Mouse (Mus musculus): Measurements from ENCODE around the gene Lpp. TPM values are rescaled to one million over a fixed set of nuclear protein-coding genes. Genes with fewer than 3 reads are reported as not detected.

Gene Lpp
- polyA plus RNA-seq, 1 experiment = 18.7 TPM

- WGBS = 77% methylated on average over 9 of the region's 9 CpGs
- Histone ChIP-seq H3K4me1 (ENCODE audit: control insufficient read depth, insufficient read depth, low read length) (no peaks in the 10 kb centered on the region), H3K4me3 (replicated peaks; ENCODE audit: extremely low read depth, low read depth, low read length) (no peak overlapping the region)
- TF ChIP-seq CTCF (IDR thresholded peaks at IDR 0.05; ENCODE audit: insufficient read depth, low read length) (no peak), POLR2A (IDR thresholded peaks at IDR 0.05; ENCODE audit: borderline replicate concordance, extremely low read depth, low read depth, low read length) (no peak)
- DNase-seq = no peak
Measured at GRCm38 (mm10) chr16:24859509-24860140, 466.3 kb downstream of the Lpp start.

DNA sequence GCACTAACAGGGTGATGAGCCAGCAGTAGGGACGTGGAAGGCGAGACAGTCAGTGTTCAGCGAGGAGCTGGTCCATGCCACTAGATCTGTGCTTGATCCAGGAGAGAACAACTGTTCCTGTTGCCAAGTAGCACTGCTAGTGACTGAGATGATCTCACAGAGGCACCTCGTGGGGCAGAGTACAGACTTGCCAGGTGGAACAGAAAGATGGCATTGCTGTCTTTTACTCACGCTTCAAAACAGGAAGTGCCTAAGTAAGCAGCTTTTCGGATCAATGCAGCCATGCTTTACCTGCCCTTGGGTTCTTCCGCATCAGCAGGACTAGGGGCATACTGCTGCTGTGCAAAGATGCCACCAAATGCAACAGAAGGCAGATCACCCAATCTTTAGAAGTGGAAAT is 467.1 kb downstream of the Lpp start:
- Histone ChIP-seq H3K4me1 (ENCODE audit: control insufficient read depth, insufficient read depth, low read length) (no peaks in the 10 kb centered on the region), H3K4me3 (replicated peaks; ENCODE audit: extremely low read depth, low read depth, low read length) (no peak overlapping the region)
- TF ChIP-seq POLR2A (IDR thresholded peaks at IDR 0.05; ENCODE audit: borderline replicate concordance, extremely low read depth, low read depth, low read length) = no peak
- TF ChIP-seq CTCF (IDR thresholded peaks at IDR 0.05; ENCODE audit: insufficient read depth, low read length) = no peak
- WGBS = 74% methylated on average over 7 of the region's 7 CpGs
- DNase-seq = no peak

DNA sequence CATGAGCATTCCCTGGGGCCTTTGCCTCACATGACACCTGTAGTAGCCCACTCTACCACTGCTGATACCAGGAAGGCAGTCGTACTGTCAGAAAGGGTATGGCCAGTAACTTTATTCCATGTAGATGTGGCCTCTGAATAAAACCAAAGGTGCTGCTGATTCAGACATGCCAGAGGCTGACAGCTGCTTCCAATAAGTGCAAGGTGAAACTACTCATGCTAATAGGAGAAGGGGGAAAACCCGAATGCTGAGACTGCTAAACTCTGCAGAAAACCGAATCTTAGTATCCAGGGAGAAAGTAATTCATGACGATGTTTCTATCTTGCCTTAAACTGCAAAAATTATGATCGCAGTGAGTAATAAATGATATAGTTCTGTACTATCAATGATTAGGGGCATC is 468.1 kb downstream of the Lpp start:
- H3K4me3 ChIP-seq (replicated peaks; ENCODE audit: extremely low read depth, low read depth, low read length) = no peak overlapping the region
- DNase-seq = no peak
- 90% methylated on average over 5 of the region's 5 CpGs for WGBS
- no peaks in the 10 kb centered on the region for H3K4me1 ChIP-seq (ENCODE audit: control insufficient read depth, insufficient read depth, low read length)
- TF ChIP-seq POLR2A (IDR thresholded peaks at IDR 0.05; ENCODE audit: borderline replicate concordance, extremely low read depth, low read depth, low read length) (no peak), CTCF (IDR thresholded peaks at IDR 0.05; ENCODE audit: insufficient read depth, low read length) (no peak)

DNA sequence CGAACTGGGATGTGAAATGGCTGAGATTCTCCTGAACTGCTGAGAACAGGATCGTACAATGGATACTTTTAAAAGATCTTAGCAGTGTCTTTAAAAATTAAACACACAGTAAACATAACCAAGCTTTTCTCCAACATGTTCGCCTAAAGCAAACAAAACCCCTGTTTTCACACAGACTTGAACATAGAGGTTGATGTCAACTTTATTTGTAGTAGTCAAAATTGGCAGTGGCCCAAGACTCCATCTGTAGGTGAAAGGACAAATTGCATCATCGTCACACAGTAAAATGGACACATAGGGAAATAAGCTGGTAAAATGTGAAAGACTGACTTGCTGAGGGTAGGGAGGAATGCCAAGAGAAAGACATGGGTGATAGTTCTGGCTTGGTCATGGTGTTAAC is 480.9 kb downstream of the Lpp start:
- WGBS = 43% methylated on average over 4 of the region's 4 CpGs

GRCm38 (mm10) chr16:24875661-24876060 is 482.4 kb downstream of the Lpp start:
- 95% methylated on average over 1 of the region's 1 CpGs for WGBS
- DNase-seq = no peak
- Histone ChIP-seq H3K4me1 (ENCODE audit: control insufficient read depth, insufficient read depth, low read length) (no peaks in the 10 kb centered on the region), H3K4me3 (replicated peaks; ENCODE audit: extremely low read depth, low read depth, low read length) (no peak overlapping the region)
- TF ChIP-seq POLR2A (IDR thresholded peaks at IDR 0.05; ENCODE audit: borderline replicate concordance, extremely low read depth, low read depth, low read length) = no peak
- TF ChIP-seq CTCF (IDR thresholded peaks at IDR 0.05; ENCODE audit: insufficient read depth, low read length) = no peak

More for the DNA sequence above, 480.9 kb downstream of the Lpp start:
- H3K4me3 ChIP-seq (replicated peaks; ENCODE audit: extremely low read depth, low read depth, low read length) = no peak overlapping the region
- H3K4me1 ChIP-seq (ENCODE audit: control insufficient read depth, insufficient read depth, low read length) = no peaks in the 10 kb centered on the region
- no peak for TF ChIP-seq POLR2A (IDR thresholded peaks at IDR 0.05; ENCODE audit: borderline replicate concordance, extremely low read depth, low read depth, low read length)
- TF ChIP-seq CTCF (IDR thresholded peaks at IDR 0.05; ENCODE audit: insufficient read depth, low read length) = no peak
- peak; percentile 19 for DNase-seq

- H3K4me1 ChIP-seq (ENCODE audit: control insufficient read depth, insufficient read depth, low read length) = no peaks in the 10 kb centered on the region
- H3K4me3 ChIP-seq (replicated peaks; ENCODE audit: extremely low read depth, low read depth, low read length) = no peak overlapping the region
- 66% methylated on average over 4 of the region's 4 CpGs for WGBS
- no peak for DNase-seq
- TF ChIP-seq POLR2A (IDR thresholded peaks at IDR 0.05; ENCODE audit: borderline replicate concordance, extremely low read depth, low read depth, low read length) (no peak), CTCF (IDR thresholded peaks at IDR 0.05; ENCODE audit: insufficient read depth, low read length) (no peak)
Measured at GRCm38 (mm10) chr16:24878977-24879376, 485.7 kb downstream of the Lpp start.

DNA sequence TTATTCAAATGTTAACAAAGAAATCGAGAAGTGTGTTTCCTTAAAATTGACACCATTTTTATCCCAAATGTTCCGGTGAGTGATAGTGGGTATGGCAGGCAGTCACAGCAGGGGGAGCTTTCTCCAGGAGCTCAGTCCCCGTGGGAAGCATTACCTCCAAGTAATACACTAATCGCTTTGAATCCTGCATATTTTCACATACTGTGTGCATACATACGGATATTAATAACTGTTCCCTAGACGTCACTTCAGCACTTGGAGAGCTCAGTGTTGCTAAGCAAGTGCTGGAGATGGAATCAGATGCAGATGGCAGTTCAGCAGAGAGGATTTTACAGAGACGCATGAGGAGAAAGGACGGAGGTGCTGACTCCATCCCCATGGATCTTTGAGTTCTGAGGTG is 487.4 kb downstream of the Lpp start:
- no peaks in the 10 kb centered on the region for H3K4me1 ChIP-seq (ENCODE audit: control insufficient read depth, insufficient read depth, low read length)
- H3K4me3 ChIP-seq (replicated peaks; ENCODE audit: extremely low read depth, low read depth, low read length) = no peak overlapping the region
- no peak for TF ChIP-seq POLR2A (IDR thresholded peaks at IDR 0.05; ENCODE audit: borderline replicate concordance, extremely low read depth, low read depth, low read length)
- no peak for TF ChIP-seq CTCF (IDR thresholded peaks at IDR 0.05; ENCODE audit: insufficient read depth, low read length)
- DNase-seq = no peak
- WGBS = 76% methylated on average over 8 of the region's 8 CpGs

- Histone ChIP-seq H3K4me3 (replicated peaks; ENCODE audit: extremely low read depth, low read depth, low read length) (no peak overlapping the region), H3K4me1 (ENCODE audit: control insufficient read depth, insufficient read depth, low read length) (no peaks in the 10 kb centered on the region)
- DNase-seq = no peak
- WGBS = 87% methylated on average over 3 of the region's 3 CpGs
- TF ChIP-seq CTCF (IDR thresholded peaks at IDR 0.05; ENCODE audit: insufficient read depth, low read length) (no peak), POLR2A (IDR thresholded peaks at IDR 0.05; ENCODE audit: borderline replicate concordance, extremely low read depth, low read depth, low read length) (no peak)
Measured at GRCm38 (mm10) chr16:24881981-24882775, 488.9 kb downstream of the Lpp start.

DNA sequence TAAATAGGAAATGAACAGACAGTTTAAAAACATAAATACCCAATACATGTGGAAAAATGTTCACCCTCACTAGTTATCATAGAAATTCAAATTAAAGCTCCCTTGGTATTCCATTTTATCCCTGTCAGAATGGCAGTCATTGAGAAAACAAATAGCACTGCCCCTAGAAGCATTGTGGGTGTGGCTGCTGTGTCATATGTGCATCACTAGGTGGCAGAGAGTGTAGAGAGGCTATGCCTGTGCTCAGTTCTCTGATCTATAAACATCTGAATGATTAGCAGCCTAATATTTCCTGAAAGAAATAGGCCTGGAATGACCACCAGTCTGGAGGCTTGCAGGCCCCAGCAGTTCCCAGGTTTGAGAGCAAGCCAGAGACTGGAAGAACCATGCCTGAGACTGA is 490.7 kb downstream of the Lpp start:
- 0 out of 2 replicates have a peak, but pooled peaks have one; percentile 10 for TF ChIP-seq CTCF (IDR thresholded peaks at IDR 0.05; ENCODE audit: insufficient read depth, low read length)
- TF ChIP-seq POLR2A (IDR thresholded peaks at IDR 0.05; ENCODE audit: borderline replicate concordance, extremely low read depth, low read depth, low read length) = no peak
- H3K4me3 ChIP-seq (replicated peaks; ENCODE audit: extremely low read depth, low read depth, low read length) = no peak overlapping the region
- no peak for DNase-seq
- no peaks in the 10 kb centered on the region for H3K4me1 ChIP-seq (ENCODE audit: control insufficient read depth, insufficient read depth, low read length)

DNA sequence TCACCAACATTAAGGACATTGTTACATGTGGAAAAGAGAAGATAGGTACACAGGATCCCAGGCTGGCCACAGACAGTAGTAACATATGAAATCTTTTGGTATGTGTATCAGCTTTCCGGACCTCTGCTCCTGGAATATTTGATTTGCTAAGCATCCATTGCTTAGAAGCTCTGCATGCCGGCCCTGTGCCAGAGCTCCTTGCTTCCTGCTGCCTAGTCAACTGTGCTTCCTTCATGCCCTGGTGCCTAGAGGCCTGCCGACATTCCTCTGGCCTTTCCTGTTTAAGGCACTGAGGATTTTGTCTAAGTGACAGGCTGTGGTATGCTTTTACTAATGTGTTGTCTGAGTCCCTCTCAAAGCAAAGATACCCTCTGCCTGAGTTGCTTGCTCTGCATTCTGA is 493.0 kb downstream of the Lpp start:
- Histone ChIP-seq H3K4me1 (ENCODE audit: control insufficient read depth, insufficient read depth, low read length) (peaks cover 2% of the 10 kb centered on the region), H3K4me3 (replicated peaks; ENCODE audit: extremely low read depth, low read depth, low read length) (no peak overlapping the region)
- no peak for DNase-seq
- WGBS = 32% methylated on average over 3 of the region's 3 CpGs
- no peak for TF ChIP-seq POLR2A (IDR thresholded peaks at IDR 0.05; ENCODE audit: borderline replicate concordance, extremely low read depth, low read depth, low read length)
- TF ChIP-seq CTCF (IDR thresholded peaks at IDR 0.05; ENCODE audit: insufficient read depth, low read length) = no peak

Measured in lung, adult 2 months (tissue).